Mouse (Mus musculus) heart, embryonic 10.5 days (tissue): ENCODE measurements at regions not wholly inside any gene's neighbourhood (a gene's known extent, or its start where the extent isn't known, plus 50 kb on each side); places are given as distances from the start of the nearest gene placed in this dataset.

Experiments used
- DNase-seq: peaks from one replicate; pipeline ENCODE4 v3.0.0-alpha.2; 2017; ENCODE audit warnings: low spot score
- H3K27ac ChIP-seq: fragments of 300-500 bp; sonication (generic); 2 replicates; pipeline ENCODE4 v1.5.1; 2016; ENCODE audit warnings: mild to moderate bottlenecking
- H3K27me3 ChIP-seq: fragments of 300-500 bp; sonication (generic); 2 replicates; pipeline ENCODE4 v1.6.1; 2016; ENCODE audit warnings: mild to moderate bottlenecking; ENCODE audit not compliant: poor library complexity, insufficient read depth, severe bottlenecking
- H3K36me3 ChIP-seq: fragments of 300-500 bp; sonication (generic); 2 replicates; pipeline ENCODE4 v1.6.1; 2016; ENCODE audit warnings: mild to moderate bottlenecking, moderate library complexity
- H3K4me1 ChIP-seq: fragments of 300-500 bp; sonication (generic); 2 replicates; pipeline ENCODE4 v1.6.1; 2016; ENCODE audit warnings: mild to moderate bottlenecking
- H3K4me3 ChIP-seq: fragments of 300-500 bp; sonication (generic); 2 replicates; pipeline ENCODE4 v1.5.1; 2016; ENCODE audit warnings: mild to moderate bottlenecking, moderate library complexity
- H3K9me3 ChIP-seq: fragments of 300-500 bp; sonication (generic); 2 replicates; pipeline ENCODE4 v1.6.1; 2016; ENCODE audit warnings: mild to moderate bottlenecking, moderate library complexity
- WGBS: fragments of 180-500 bp; shearing (Covaris S2); methylation state at CpG from one replicate; pipeline ENCODE4 v1.1.7; 2016; 5-methylcytosine and 5-hydroxymethylcytosine counted together

GRCm38 (mm10) chr16:76667046-76667445 lies 293.4 kb upstream of the Nrip1 start:
- Histone ChIP-seq H3K36me3 (no peaks in the 10 kb centered on the region), H3K27ac (no peak overlapping the region), H3K4me3 (no peak overlapping the region), H3K9me3 (no peaks in the 10 kb centered on the region), H3K4me1 (no peaks in the 10 kb centered on the region), H3K27me3 (no peaks in the 10 kb centered on the region)
- WGBS, result 78% methylated on average over 3 of the region's 3 CpGs
- no peak for DNase-seq

GRCm38 (mm10) chr16:76655106-76655505 lies 281.5 kb upstream of the Nrip1 start:
- Histone ChIP-seq H3K27me3 (no peaks in the 10 kb centered on the region), H3K36me3 (no peaks in the 10 kb centered on the region), H3K27ac (no peak overlapping the region), H3K4me1 (0 out of 2 replicates have a peak, but pooled peaks cover 4% of the 10 kb centered on the region), H3K9me3 (no peaks in the 10 kb centered on the region), H3K4me3 (no peak overlapping the region)
- WGBS, result 22% methylated on average over 3 of the region's 3 CpGs
- DNase-seq, result no peak

- Histone ChIP-seq H3K27ac (no peak overlapping the region), H3K4me3 (no peak overlapping the region), H3K4me1 (no peaks in the 10 kb centered on the region), H3K36me3 (no peaks in the 10 kb centered on the region), H3K9me3 (no peaks in the 10 kb centered on the region), H3K27me3 (no peaks in the 10 kb centered on the region)
- 91% methylated on average over 6 of the region's 6 CpGs for WGBS
- no peak for DNase-seq
These were observed 270.7 kb upstream of the Nrip1 start for GRCm38 (mm10) chr16:76644281-76644680.

- no peak for DNase-seq
- Histone ChIP-seq H3K4me3 (no peak overlapping the region), H3K9me3 (no peaks in the 10 kb centered on the region), H3K4me1 (no peaks in the 10 kb centered on the region), H3K27me3 (no peaks in the 10 kb centered on the region), H3K36me3 (no peaks in the 10 kb centered on the region), H3K27ac (no peak overlapping the region)
- WGBS, result 93% methylated on average over 9 of the region's 9 CpGs
These were observed 270.2 kb upstream of the Nrip1 start for GRCm38 (mm10) chr16:76643801-76644200.

- Histone ChIP-seq H3K27me3 (no peaks in the 10 kb centered on the region), H3K9me3 (no peaks in the 10 kb centered on the region), H3K36me3 (no peaks in the 10 kb centered on the region), H3K4me3 (no peak overlapping the region), H3K4me1 (no peaks in the 10 kb centered on the region), H3K27ac (no peak overlapping the region)
- no peak for DNase-seq
- WGBS, result 92% methylated on average over 9 of the region's 9 CpGs
These were observed 261.5 kb upstream of the Nrip1 start for GRCm38 (mm10) chr16:76635169-76635568.

GRCm38 (mm10) chr16:76634196-76634698 lies 260.6 kb upstream of the Nrip1 start:
- Histone ChIP-seq H3K4me1 (no peaks in the 10 kb centered on the region), H3K9me3 (no peaks in the 10 kb centered on the region), H3K36me3 (no peaks in the 10 kb centered on the region), H3K27ac (no peak overlapping the region), H3K4me3 (no peak overlapping the region), H3K27me3 (no peaks in the 10 kb centered on the region)
- no peak for DNase-seq
- WGBS, result 74% methylated on average over 4 of the region's 4 CpGs

GRCm38 (mm10) chr16:76626142-76626541 lies 252.5 kb upstream of the Nrip1 start:
- H3K4me3 ChIP-seq, result no peak overlapping the region
- H3K27me3 ChIP-seq, result no peaks in the 10 kb centered on the region
- no peaks in the 10 kb centered on the region for H3K36me3 ChIP-seq
- WGBS, result 44% methylated on average over 4 of the region's 4 CpGs
- no peaks in the 10 kb centered on the region for H3K4me1 ChIP-seq
- H3K9me3 ChIP-seq, result no peaks in the 10 kb centered on the region
- H3K27ac ChIP-seq, result no peak overlapping the region
- no peak for DNase-seq

GRCm38 (mm10) chr16:76621715-76622114 lies 248.1 kb upstream of the Nrip1 start:
- Histone ChIP-seq H3K27ac (no peak overlapping the region), H3K4me3 (no peak overlapping the region), H3K27me3 (no peaks in the 10 kb centered on the region), H3K36me3 (no peaks in the 10 kb centered on the region), H3K9me3 (no peaks in the 10 kb centered on the region), H3K4me1 (no peaks in the 10 kb centered on the region)
- WGBS, result 51% methylated on average over 8 of the region's 8 CpGs
- DNase-seq, result no peak

GRCm38 (mm10) chr16:76618295-76618694 lies 244.7 kb upstream of the Nrip1 start:
- DNase-seq, result no peak
- Histone ChIP-seq H3K27ac (no peak overlapping the region), H3K4me1 (no peaks in the 10 kb centered on the region), H3K36me3 (no peaks in the 10 kb centered on the region), H3K4me3 (no peak overlapping the region), H3K9me3 (no peaks in the 10 kb centered on the region), H3K27me3 (no peaks in the 10 kb centered on the region)
- 80% methylated on average over 7 of the region's 7 CpGs for WGBS

GRCm38 (mm10) chr16:76611061-76611460 lies 237.4 kb upstream of the Nrip1 start:
- no peak overlapping the region for H3K4me3 ChIP-seq
- H3K4me1 ChIP-seq, result no peaks in the 10 kb centered on the region
- no peaks in the 10 kb centered on the region for H3K9me3 ChIP-seq
- H3K27me3 ChIP-seq, result no peaks in the 10 kb centered on the region
- no peak for DNase-seq
- H3K27ac ChIP-seq, result no peak overlapping the region
- no peaks in the 10 kb centered on the region for H3K36me3 ChIP-seq

GRCm38 (mm10) chr16:76604914-76605313 lies 231.3 kb upstream of the Nrip1 start:
- H3K27ac ChIP-seq, result no peak overlapping the region
- H3K4me1 ChIP-seq, result peaks cover 4% of the 10 kb centered on the region; the same call in 1 of the 2 replicates
- no peaks in the 10 kb centered on the region for H3K36me3 ChIP-seq
- no peak overlapping the region for H3K4me3 ChIP-seq
- no peaks in the 10 kb centered on the region for H3K27me3 ChIP-seq
- no peak for DNase-seq
- WGBS, result 71% methylated on average over 3 of the region's 3 CpGs
- no peaks in the 10 kb centered on the region for H3K9me3 ChIP-seq

GRCm38 (mm10) chr16:76603846-76604258 lies 230.2 kb upstream of the Nrip1 start:
- Histone ChIP-seq H3K27me3 (no peaks in the 10 kb centered on the region), H3K27ac (no peak overlapping the region), H3K4me3 (no peak overlapping the region), H3K4me1 (peaks cover 4% of the 10 kb centered on the region; the same call in 1 of the 2 replicates), H3K36me3 (no peaks in the 10 kb centered on the region), H3K9me3 (no peaks in the 10 kb centered on the region)
- no peak for DNase-seq
- WGBS, result 60% methylated on average over 6 of the region's 6 CpGs

GRCm38 (mm10) chr16:76603431-76603830 lies 229.8 kb upstream of the Nrip1 start:
- H3K9me3 ChIP-seq, result no peaks in the 10 kb centered on the region
- peaks cover 4% of the 10 kb centered on the region; the same call in 1 of the 2 replicates for H3K4me1 ChIP-seq
- DNase-seq, result no peak
- H3K27ac ChIP-seq, result no peak overlapping the region
- WGBS, result 80% methylated on average over 1 of the region's 1 CpGs
- no peaks in the 10 kb centered on the region for H3K27me3 ChIP-seq
- H3K4me3 ChIP-seq, result no peak overlapping the region
- no peaks in the 10 kb centered on the region for H3K36me3 ChIP-seq

GRCm38 (mm10) chr16:76600131-76600530 lies 226.5 kb upstream of the Nrip1 start:
- Histone ChIP-seq H3K9me3 (no peaks in the 10 kb centered on the region), H3K27ac (no peak overlapping the region), H3K4me1 (peaks cover 4% of the 10 kb centered on the region; the same call in 1 of the 2 replicates), H3K36me3 (no peaks in the 10 kb centered on the region), H3K27me3 (no peaks in the 10 kb centered on the region), H3K4me3 (no peak overlapping the region)
- 79% methylated on average over 10 of the region's 10 CpGs for WGBS
- no peak for DNase-seq
